Mouse (Mus musculus) spleen, adult 2 months (tissue): ENCODE measurements around the gene Rhbdd1.

Experiments used
- CTCF ChIP-seq: fragments of 200-500 bp; IDR thresholded peaks from 2 replicates; pipeline ENCODE4 v1.5.1; 2011; ENCODE audit warnings: mild to moderate bottlenecking, inconsistent platforms; ENCODE audit not compliant: insufficient read depth, insufficient read length, insufficient replicate concordance; ENCODE audit errors: extremely low read depth
- POLR2A ChIP-seq: fragments of 200-500 bp; IDR thresholded peaks from 2 replicates; pipeline ENCODE4 v1.6.1; 2011; ENCODE audit warnings: low read depth, low read length, inconsistent platforms

GRCm38 (mm10) chr1:82291930-82292712 is 24.1 kb upstream of the Rhbdd1 start:
- no peak for TF ChIP-seq CTCF
- TF ChIP-seq POLR2A = no peak
